Comparison of ENCODE assay signal across 13 mouse cellular contexts in the genomic region with DNA sequence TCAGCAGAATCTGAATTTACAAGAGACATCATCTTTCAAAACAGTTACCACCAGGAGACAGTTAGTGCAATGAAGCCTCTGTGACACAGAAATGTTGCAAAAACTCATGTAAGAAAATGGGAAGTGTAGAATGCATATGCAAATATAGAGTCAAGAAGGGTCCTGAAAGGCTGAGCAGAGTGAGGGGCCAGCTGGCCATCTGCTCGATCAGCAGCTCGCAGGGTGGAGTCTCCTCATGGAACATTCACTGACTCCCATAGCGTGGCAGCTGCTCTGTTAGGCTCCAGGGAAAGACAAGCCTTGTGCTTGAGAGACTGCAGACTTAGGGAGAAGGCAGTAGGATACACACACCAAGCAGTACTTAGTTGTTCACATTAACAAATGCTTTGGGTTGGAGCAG. TPM values are rescaled to one million over a fixed set of nuclear protein-coding genes. Genes with fewer than 3 reads are reported as not detected.
A peak's percentile ranks its signal among the peaks of the same experiment; 100 is the strongest.
DNase-seq lines count a peak whose midpoint lies in the region; ATAC-seq and TF ChIP-seq lines count a peak whose summit lies in the region.
"Had no signal": no experiment of that assay in that cellular context is flagged by ENCODE, and none has a peak within 500 bp of the region (broad histone marks: within the 10 kb centered on the region; RNA-seq: fewer than 3 reads in every experiment).

No protein-coding gene starts in this region.

- ATAC-seq in common myeloid progenitor, adult 5-6 weeks (replicated peaks; ENCODE audit: low read depth, poor library complexity, severe bottlenecking): peak; percentile 53
- ATAC-seq in megakaryocyte, adult 5-6 weeks (ENCODE audit: poor library complexity, severe bottlenecking): peak; percentile 49
- ATAC-seq: intestine, postnatal 0 days had no signal

- no peak overlapping the region for H3K4me3 ChIP-seq in layer of hippocampus, adult 2 months
- H3K4me3 ChIP-seq: limb, embryonic 15.5 days had no signal

- peak; percentile 34 for DNase-seq in embryo, embryonic 10.5 days (ENCODE audit: low spot score)
- DNase-seq in embryo, embryonic 9.5 days (ENCODE audit: extremely low spot score): no peak
- DNase-seq in layer of hippocampus, adult 2 months (ENCODE audit: low spot score in 2 of 2): peak in 1 of 2 experiments; percentile 10
- no peak for DNase-seq in layer of hippocampus, adult 8-10 months (ENCODE audit: low spot score in 2 of 2)
- DNase-seq in adrenal gland, adult 18-20 months (ENCODE audit: low spot score in 2 of 2): no peak
- no peak for DNase-seq in yolk sac, embryonic 10.5 days (ENCODE audit: low spot score)
- DNase-seq: B cell, adult 2 months; cerebellum, postnatal 36 days; gastrocnemius, postnatal 25 days had no signal

- 0 out of 2 replicates have a peak overlapping the region, but pooled peaks have one; percentile 6 for H3K27ac ChIP-seq in layer of hippocampus, adult 2 months
- H3K27ac ChIP-seq: limb, embryonic 15.5 days had no signal

- no peak for TF ChIP-seq CTCF in layer of hippocampus, adult 2 months (conservative IDR thresholded peaks at IDR 0.05)

RNA-seq across cellular contexts. Expression of a gene that starts 39.8 kb away (rescaled TPM):
- total RNA-seq in layer of hippocampus, adult 2 months (2021): 10 to 100 TPM; 21.3 to 23.8 TPM
- 10 to 100 TPM; 14.4 to 21.3 (median 17.9) TPM for total RNA-seq in layer of hippocampus, adult 8-10 months (2022)
- 0.69 and 1.3 TPM in 2 replicates for total RNA-seq in common myeloid progenitor, adult 5-6 weeks (2017)
- 0.02 and 0.20 TPM in 2 replicates for total RNA-seq in megakaryocyte, adult 5-6 weeks (2015)
- total RNA-seq in megakaryocyte, adult 5-6 weeks (2017): 0.04 TPM in 1 of 2 replicates, not detected in the other
- 1 to 10 TPM; 2.7 to 4.4 TPM for total RNA-seq in adrenal gland, adult 18-20 months (2021)
